8 mouse cellular contexts compared by ENCODE assay signal in the genomic region with DNA sequence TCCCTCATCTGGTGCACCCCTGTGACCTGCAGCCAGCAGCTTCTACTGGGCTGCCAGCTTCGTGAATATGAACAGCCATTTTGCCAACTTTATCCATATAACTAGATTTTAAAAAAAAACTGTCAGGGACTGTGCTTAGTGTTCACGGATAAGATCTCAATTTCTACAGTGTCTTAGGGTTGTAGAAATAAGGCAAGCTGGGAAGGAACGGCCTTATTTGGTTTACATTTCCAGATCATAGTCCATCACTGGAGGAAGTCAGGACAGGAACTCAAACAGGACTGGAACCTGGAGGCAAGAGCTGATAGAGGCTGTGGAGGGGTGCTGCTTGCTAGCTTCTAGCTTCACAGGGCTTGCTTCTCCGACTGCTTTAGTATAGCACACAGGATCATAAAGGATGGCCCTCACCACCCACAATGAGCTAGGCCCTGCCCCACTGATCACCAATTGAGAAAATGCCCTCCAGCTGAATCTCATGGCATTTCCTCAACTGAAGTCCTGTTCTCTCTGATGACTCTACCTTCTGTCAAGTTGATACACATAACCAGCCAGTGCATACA. TPM values are rescaled to one million over a fixed set of nuclear protein-coding genes. Genes with fewer than 3 reads are reported as not detected.
A peak's percentile ranks its signal among the peaks of the same experiment; 100 is the strongest.
DNase-seq lines count a peak whose midpoint lies in the region; ATAC-seq and TF ChIP-seq lines count a peak whose summit lies in the region.

No protein-coding gene starts in this region.

- intact Hi-C loops in left cerebral cortex, postnatal 14 days (cut with DNase I), result no loop called here

- H3K27me3 ChIP-seq in kidney, postnatal 0 days (ENCODE audit: insufficient read depth, low read length), result no peaks in the 10 kb centered on the region
- no peaks in the 10 kb centered on the region for H3K27me3 ChIP-seq in hindbrain, embryonic 11.5 days (ENCODE audit: control insufficient read depth, insufficient read depth, low read length)
- H3K27me3 ChIP-seq in midbrain, embryonic 16.5 days (ENCODE audit: control insufficient read depth, insufficient read depth, low read depth, low read length), result no peaks in the 10 kb centered on the region

- peak overlapping the region; percentile 100 for H3K4me3 ChIP-seq in kidney, postnatal 0 days (replicated peaks; ENCODE audit: low read depth, low read length)
- peak overlapping the region; percentile 98 for H3K4me3 ChIP-seq in hindbrain, embryonic 11.5 days (ENCODE audit: low read depth, low read length)
- peak overlapping the region; percentile 95 for H3K4me3 ChIP-seq in midbrain, embryonic 16.5 days (ENCODE audit: low read depth, low read length)

- no peak for DNase-seq in kidney, postnatal 0 days (ENCODE audit: low spot score)
- DNase-seq in kidney, postnatal 25 days, result no peak
- DNase-seq in ZHBTc4 (ENCODE audit: low read depth, low spot score), result peak; percentile 56
- no peak for DNase-seq in hindbrain, embryonic 11.5 days (ENCODE audit: low spot score)
- no peak for DNase-seq in embryo, embryonic 11 days
- DNase-seq in thymus, postnatal 4 days, result no peak
- DNase-seq in left cerebral cortex, postnatal 14 days (ENCODE audit: low spot score in 2 of 2), result no peak

- no peaks in the 10 kb centered on the region for H3K36me3 ChIP-seq in kidney, postnatal 0 days (ENCODE audit: insufficient read depth, low read length)
- no peaks in the 10 kb centered on the region for H3K36me3 ChIP-seq in hindbrain, embryonic 11.5 days (ENCODE audit: control insufficient read depth, insufficient read depth, low read length)
- H3K36me3 ChIP-seq in midbrain, embryonic 16.5 days (ENCODE audit: control insufficient read depth, insufficient read depth, low read length), result 0 out of 2 replicates have a peak, but pooled peaks cover 2% of the 10 kb centered on the region

- H3K9me3 ChIP-seq in kidney, postnatal 0 days (replicated peaks; ENCODE audit: low read length), result no peaks in the 10 kb centered on the region
- H3K9me3 ChIP-seq in hindbrain, embryonic 11.5 days (ENCODE audit: control insufficient read depth, low read length), result no peaks in the 10 kb centered on the region
- H3K9me3 ChIP-seq in midbrain, embryonic 16.5 days (replicated peaks; ENCODE audit: control insufficient read depth, low read length, poor library complexity, severe bottlenecking), result no peaks in the 10 kb centered on the region

- no peak for ATAC-seq in kidney, postnatal 0 days (replicated peaks; ENCODE audit: low FRiP score, low read depth)
- ATAC-seq in hindbrain, embryonic 11.5 days (ENCODE audit: low FRiP score), result no peak
- peak; percentile 2; the same call in 1 of the 2 replicates for ATAC-seq in midbrain, embryonic 16.5 days

- peaks cover 8% of the 10 kb centered on the region; the same call in 1 of the 2 replicates for H3K4me1 ChIP-seq in kidney, postnatal 0 days (replicated peaks; ENCODE audit: insufficient read depth, low read length)
- peaks cover 3% of the 10 kb centered on the region; the same call in 1 of the 2 replicates for H3K4me1 ChIP-seq in hindbrain, embryonic 11.5 days (replicated peaks; ENCODE audit: control insufficient read depth, insufficient read depth, low read length)
- peaks cover 19% of the 10 kb centered on the region for H3K4me1 ChIP-seq in midbrain, embryonic 16.5 days (ENCODE audit: control insufficient read depth, insufficient read depth, low read length)

- TF ChIP-seq CTCF in kidney, postnatal 0 days (IDR thresholded peaks at IDR 0.05; ENCODE audit: low read depth), result no peak

- peak overlapping the region; percentile 99 for H3K27ac ChIP-seq in kidney, postnatal 0 days
- peak overlapping the region; percentile 97 for H3K27ac ChIP-seq in hindbrain, embryonic 11.5 days (ENCODE audit: low read depth, low read length)
- peak overlapping the region; percentile 100 for H3K27ac ChIP-seq in midbrain, embryonic 16.5 days (ENCODE audit: low read length)

- H3K4me2 ChIP-seq in kidney, postnatal 0 days (ENCODE audit: low read length), result peak overlapping the region; percentile 76
- peak overlapping the region; percentile 61 for H3K4me2 ChIP-seq in hindbrain, embryonic 11.5 days (replicated peaks; ENCODE audit: low read depth, low read length)
- H3K4me2 ChIP-seq in midbrain, embryonic 16.5 days (ENCODE audit: low read length), result peak overlapping the region; percentile 73

- WGBS in kidney, postnatal 0 days, result 20% methylated on average over 4 of the region's 4 CpGs
- WGBS in hindbrain, embryonic 11.5 days, result 34% methylated on average over 4 of the region's 4 CpGs
- WGBS in midbrain, embryonic 16.5 days, result 28% methylated on average over 4 of the region's 4 CpGs

- H3K9ac ChIP-seq in kidney, postnatal 0 days (ENCODE audit: low read depth, low read length), result peak overlapping the region; percentile 100
- H3K9ac ChIP-seq in hindbrain, embryonic 11.5 days (ENCODE audit: low read depth, low read length), result peak overlapping the region; percentile 99
- H3K9ac ChIP-seq in midbrain, embryonic 16.5 days (ENCODE audit: low read depth, low read length), result peak overlapping the region; percentile 98

RNA-seq across cellular contexts. Expression of gene Hnrnpa0, which starts 1.4 kb away (rescaled TPM):
- 54.7 and 54.8 TPM in 2 replicates for polyA plus RNA-seq in kidney, postnatal 0 days (2015; fragmentation: Nextera tagmentation; extraction: Ambion mirVana)
- polyA plus RNA-seq in hindbrain, embryonic 11.5 days (2014; fragmentation: Nextera tagmentation; extraction: Ambion mirVana), result 56.9 and 61.9 TPM in 2 replicates
- 42.9 and 46.5 TPM in 2 replicates for polyA plus RNA-seq in midbrain, embryonic 16.5 days (2015; fragmentation: Nextera tagmentation; extraction: Ambion mirVana)
- total RNA-seq in left cerebral cortex, postnatal 14 days (2021), result 100 to 1,000 TPM; 125 to 136 TPM

RNA-seq across cellular contexts. Expression of gene Klhl3, which starts 16.4 kb away (rescaled TPM):
- 10.7 and 12.3 TPM in 2 replicates for polyA plus RNA-seq in kidney, postnatal 0 days (2015; fragmentation: Nextera tagmentation; extraction: Ambion mirVana)
- 3.8 and 3.9 TPM in 2 replicates for polyA plus RNA-seq in hindbrain, embryonic 11.5 days (2014; fragmentation: Nextera tagmentation; extraction: Ambion mirVana)
- 13.9 and 15.0 TPM in 2 replicates for polyA plus RNA-seq in midbrain, embryonic 16.5 days (2015; fragmentation: Nextera tagmentation; extraction: Ambion mirVana)
- 10 to 100 TPM; 28.0 to 30.2 TPM for total RNA-seq in left cerebral cortex, postnatal 14 days (2021)

RNA-seq across cellular contexts. Expression of gene Idnk, which starts 27.7 kb away (rescaled TPM):
- polyA plus RNA-seq in kidney, postnatal 0 days (2015; fragmentation: Nextera tagmentation; extraction: Ambion mirVana), result 48.5 and 48.7 TPM in 2 replicates
- polyA plus RNA-seq in hindbrain, embryonic 11.5 days (2014; fragmentation: Nextera tagmentation; extraction: Ambion mirVana), result 57.8 and 62.7 TPM in 2 replicates
- 54.3 and 60.7 TPM in 2 replicates for polyA plus RNA-seq in midbrain, embryonic 16.5 days (2015; fragmentation: Nextera tagmentation; extraction: Ambion mirVana)
- 10 to 100 TPM; 21.5 to 21.9 TPM for total RNA-seq in left cerebral cortex, postnatal 14 days (2021)
